Mouse (Mus musculus): Measurements from ENCODE around the gene Slco6c1. TPM values are rescaled to one million over a fixed set of nuclear protein-coding genes. Genes with fewer than 3 reads are reported as not detected.

Slco6c1 gene
- polyA plus RNA-seq (2012; rRNA removed) (not detected in 2 replicates), polyA plus RNA-seq (2014; fragmentation: Nextera tagmentation; extraction: Ambion mirVana) (not detected in 2 replicates)

DNA sequence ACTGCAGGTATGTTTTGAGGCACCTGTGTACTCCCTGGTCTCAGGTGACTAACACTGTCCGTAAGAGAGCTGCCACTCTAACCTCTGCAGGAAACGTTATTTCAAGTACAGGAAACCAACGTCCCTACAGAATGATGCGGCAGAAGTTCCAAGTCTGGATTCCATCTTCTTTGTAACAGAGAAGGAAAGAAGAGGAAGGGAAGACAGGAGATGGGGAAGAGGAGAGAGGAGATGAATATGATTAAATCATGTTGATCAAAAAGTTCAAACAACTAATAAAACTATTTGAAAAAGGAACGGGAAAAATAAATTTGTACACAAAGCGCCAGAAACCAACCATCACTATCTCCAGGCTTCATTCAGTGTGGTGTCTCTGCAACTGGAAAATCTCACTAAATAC lies at the start of gene Slco6c1:
TSS of gene Slco6c1 (minus strand) at position 101 of the 400 bp plus-strand sequence.
- Histone ChIP-seq H3K4me1 (replicated peaks; ENCODE audit: control insufficient read depth in 2 of 2, insufficient read depth in 2 of 2, low read length in 1 of 2) (no peaks in the 10 kb centered on the region), H3K27ac (no peak within 1 kb of the TSS), H3K27me3 (ENCODE audit: control insufficient read depth, insufficient read depth, low read length) (no peaks in the 10 kb centered on the region), H3K36me3 (replicated peaks; ENCODE audit: control insufficient read depth, insufficient read depth, low read depth) (no peaks in the 10 kb centered on the region), H3K4me3 (ENCODE audit: insufficient read depth in 1 of 2, low read depth in 2 of 2, low read length in 2 of 2) (no peak within 1 kb of the TSS), H3K9ac (replicated peaks) (no peak within 1 kb of the TSS), H3K9me3 (ENCODE audit: control insufficient read depth, low read length) (no peaks in the 10 kb centered on the region), H3K4me2 (ENCODE audit: low read depth) (no peak within 1 kb of the TSS)
- 67% methylated on average over 6 of the region's 6 CpGs for WGBS (ENCODE audit: insufficient replicate concordance)
- TF ChIP-seq EP300 (IDR thresholded peaks at IDR 0.05; ENCODE audit: low read depth) (no peak), CTCF (IDR thresholded peaks at IDR 0.05; ENCODE audit: low read depth) (no peak)
- ATAC-seq (ENCODE audit: insufficient read depth) (no peak), DNase-seq (ENCODE audit: low read depth in 3 of 3, low spot score in 3 of 3) (no peak)

DNA sequence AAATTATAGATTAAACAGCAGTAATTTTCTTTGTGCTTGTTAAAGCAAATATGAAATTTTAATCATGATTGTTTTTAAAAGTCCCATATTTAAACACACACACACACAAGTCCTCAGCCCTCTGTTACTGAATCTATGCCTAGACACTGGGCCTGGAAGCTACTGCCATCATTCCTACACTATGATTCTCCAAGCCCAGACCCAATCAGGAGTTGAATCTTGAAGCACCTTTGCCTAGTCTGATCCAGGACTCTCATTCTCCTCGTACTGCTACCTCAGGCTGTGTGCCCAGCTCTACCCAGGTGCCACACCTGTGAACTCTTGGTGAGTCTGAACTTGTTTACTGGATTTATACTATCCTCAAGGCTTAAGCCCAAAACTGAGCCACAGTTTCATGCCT lies 89.1 kb downstream of the Slco6c1 start:
- Histone ChIP-seq H3K27me3 (ENCODE audit: control insufficient read depth, insufficient read depth, low read length) (no peaks in the 10 kb centered on the region), H3K27ac (no peak overlapping the region), H3K4me3 (ENCODE audit: insufficient read depth in 1 of 2, low read depth in 2 of 2, low read length in 2 of 2) (no peak overlapping the region), H3K9me3 (ENCODE audit: control insufficient read depth, low read length) (no peaks in the 10 kb centered on the region), H3K4me1 (replicated peaks; ENCODE audit: control insufficient read depth in 2 of 2, insufficient read depth in 2 of 2, low read length in 1 of 2) (no peaks in the 10 kb centered on the region), H3K9ac (replicated peaks) (no peak overlapping the region), H3K4me2 (ENCODE audit: low read depth) (no peak overlapping the region), H3K36me3 (replicated peaks; ENCODE audit: control insufficient read depth, insufficient read depth, low read depth) (no peaks in the 10 kb centered on the region)
- 16% methylated on average over 1 of the region's 1 CpGs for WGBS (ENCODE audit: insufficient replicate concordance)
- TF ChIP-seq EP300 (IDR thresholded peaks at IDR 0.05; ENCODE audit: low read depth), result no peak
- TF ChIP-seq CTCF (IDR thresholded peaks at IDR 0.05; ENCODE audit: low read depth), result no peak
- DNase-seq (ENCODE audit: low read depth in 3 of 3, low spot score in 3 of 3) (no peak), ATAC-seq (ENCODE audit: insufficient read depth) (no peak)

DNA sequence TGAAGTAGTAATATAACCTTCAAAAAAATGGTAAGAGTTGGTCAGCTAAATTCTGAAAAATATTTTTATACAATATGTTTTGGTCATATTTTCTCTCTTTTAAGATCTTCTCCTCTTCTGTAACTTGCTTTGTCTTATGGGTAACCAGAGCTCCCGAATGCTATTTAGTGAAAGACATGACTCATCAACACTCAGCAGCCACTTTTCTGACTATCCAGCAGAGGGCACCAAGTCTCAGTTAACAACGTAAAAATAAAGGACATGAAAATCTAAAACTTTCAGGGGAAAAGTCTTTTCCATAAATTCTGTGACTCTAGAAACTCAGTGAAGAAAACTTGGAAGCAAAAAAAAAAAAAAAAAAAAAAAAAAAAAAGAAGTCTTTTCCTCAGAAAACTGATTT lies 89.6 kb downstream of the Slco6c1 start:
- WGBS (ENCODE audit: insufficient replicate concordance), result 5% methylated on average over 2 of the region's 2 CpGs
- H3K9me3 ChIP-seq (ENCODE audit: control insufficient read depth, low read length), result no peaks in the 10 kb centered on the region
- no peaks in the 10 kb centered on the region for H3K36me3 ChIP-seq (replicated peaks; ENCODE audit: control insufficient read depth, insufficient read depth, low read depth)
- H3K27ac ChIP-seq, result no peak overlapping the region
- DNase-seq (ENCODE audit: low read depth in 3 of 3, low spot score in 3 of 3) (no peak), ATAC-seq (ENCODE audit: insufficient read depth) (no peak)
- no peaks in the 10 kb centered on the region for H3K4me1 ChIP-seq (replicated peaks; ENCODE audit: control insufficient read depth in 2 of 2, insufficient read depth in 2 of 2, low read length in 1 of 2)
- no peak overlapping the region for H3K4me3 ChIP-seq (ENCODE audit: insufficient read depth in 1 of 2, low read depth in 2 of 2, low read length in 2 of 2)
- H3K4me2 ChIP-seq (ENCODE audit: low read depth), result no peak overlapping the region
- H3K27me3 ChIP-seq (ENCODE audit: control insufficient read depth, insufficient read depth, low read length), result no peaks in the 10 kb centered on the region
- no peak overlapping the region for H3K9ac ChIP-seq (replicated peaks)
- TF ChIP-seq CTCF (IDR thresholded peaks at IDR 0.05; ENCODE audit: low read depth), result no peak; the same call in 1 of the 2 replicates
- no peak for TF ChIP-seq EP300 (IDR thresholded peaks at IDR 0.05; ENCODE audit: low read depth)

DNA sequence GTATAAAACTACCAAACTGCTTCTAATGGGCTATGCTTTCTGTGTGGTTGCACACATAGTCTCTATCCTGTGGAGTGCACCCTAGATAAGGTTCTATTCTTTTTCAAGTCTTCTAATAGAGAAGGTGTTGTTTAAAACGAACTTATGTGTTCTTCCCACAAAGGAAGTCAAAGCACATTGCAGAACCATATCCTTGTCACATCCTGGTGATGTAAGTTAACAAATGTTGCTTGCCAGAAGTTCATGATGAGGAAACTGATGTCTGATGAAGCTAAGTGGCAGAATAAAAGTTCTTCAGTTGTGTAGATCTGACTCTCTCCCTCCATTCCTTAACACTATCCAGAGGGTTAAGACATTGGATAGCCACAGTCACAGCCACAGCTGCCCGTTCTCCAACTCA lies 90.1 kb downstream of the Slco6c1 start:
- TF ChIP-seq CTCF (IDR thresholded peaks at IDR 0.05; ENCODE audit: low read depth) (no peak), EP300 (IDR thresholded peaks at IDR 0.05; ENCODE audit: low read depth) (no peak)
- no peaks in the 10 kb centered on the region for H3K4me1 ChIP-seq (replicated peaks; ENCODE audit: control insufficient read depth in 2 of 2, insufficient read depth in 2 of 2, low read length in 1 of 2)
- H3K27me3 ChIP-seq (ENCODE audit: control insufficient read depth, insufficient read depth, low read length), result no peaks in the 10 kb centered on the region
- no peak overlapping the region for H3K9ac ChIP-seq (replicated peaks)
- WGBS (ENCODE audit: insufficient replicate concordance), result 30% methylated on average over 2 of the region's 2 CpGs
- H3K4me2 ChIP-seq (ENCODE audit: low read depth), result no peak overlapping the region
- H3K27ac ChIP-seq, result no peak overlapping the region
- no peak overlapping the region for H3K4me3 ChIP-seq (ENCODE audit: insufficient read depth in 1 of 2, low read depth in 2 of 2, low read length in 2 of 2)
- ATAC-seq (ENCODE audit: insufficient read depth) (no peak), DNase-seq (ENCODE audit: low read depth in 3 of 3, low spot score in 3 of 3) (no peak)
- no peaks in the 10 kb centered on the region for H3K9me3 ChIP-seq (ENCODE audit: control insufficient read depth, low read length)
- no peaks in the 10 kb centered on the region for H3K36me3 ChIP-seq (replicated peaks; ENCODE audit: control insufficient read depth, insufficient read depth, low read depth)

DNA sequence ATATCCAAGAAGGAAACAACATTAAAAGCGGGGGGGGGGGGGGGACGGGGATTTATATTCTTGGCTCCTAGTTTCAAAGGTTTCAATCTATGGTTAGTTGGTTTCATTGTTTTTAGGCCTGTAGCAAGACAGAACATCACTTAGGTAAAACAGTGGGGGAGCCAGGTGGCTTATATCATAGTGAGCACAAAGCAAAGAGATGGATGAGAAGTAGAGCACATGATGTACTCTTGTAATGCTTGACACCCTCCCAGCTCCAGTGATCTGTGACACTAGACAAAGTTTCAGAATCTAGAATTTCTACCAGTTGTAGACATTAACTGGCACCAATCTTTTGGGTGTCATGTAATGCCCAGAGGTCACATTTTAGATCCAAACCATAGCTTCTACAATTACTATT lies 106.7 kb downstream of the Slco6c1 start:
- ATAC-seq (ENCODE audit: insufficient read depth), result no peak
- no peak overlapping the region for H3K4me3 ChIP-seq (ENCODE audit: insufficient read depth in 1 of 2, low read depth in 2 of 2, low read length in 2 of 2)
- 66% methylated on average over 2 of the region's 2 CpGs for WGBS (ENCODE audit: insufficient replicate concordance)

More for the DNA sequence above, 106.7 kb downstream of the Slco6c1 start:
- Histone ChIP-seq H3K9ac (replicated peaks) (no peak overlapping the region), H3K27ac (no peak overlapping the region), H3K36me3 (replicated peaks; ENCODE audit: control insufficient read depth, insufficient read depth, low read depth) (no peaks in the 10 kb centered on the region), H3K9me3 (ENCODE audit: control insufficient read depth, low read length) (no peaks in the 10 kb centered on the region), H3K27me3 (ENCODE audit: control insufficient read depth, insufficient read depth, low read length) (no peaks in the 10 kb centered on the region), H3K4me2 (ENCODE audit: low read depth) (no peak overlapping the region), H3K4me1 (replicated peaks; ENCODE audit: control insufficient read depth in 2 of 2, insufficient read depth in 2 of 2, low read length in 1 of 2) (no peaks in the 10 kb centered on the region)
- TF ChIP-seq CTCF (IDR thresholded peaks at IDR 0.05; ENCODE audit: low read depth) (no peak), EP300 (IDR thresholded peaks at IDR 0.05; ENCODE audit: low read depth) (no peak)
- DNase-seq (ENCODE audit: low read depth in 3 of 3, low spot score in 3 of 3), result no peak

All from liver, embryonic 14.5 days (tissue).